Mouse (Mus musculus) embryonic fibroblast, embryonic 13.5 days (primary cell): Measurements from ENCODE around the gene Pcdh9. TPM values are rescaled to one million over a fixed set of nuclear protein-coding genes. Genes with fewer than 3 reads are reported as not detected.
A peak's percentile ranks its signal among the peaks of the same experiment; 100 is the strongest.

Experiments used
- H3K27ac ChIP-seq: 2 replicates; pipeline ENCODE4 v1.5.1; 2012; ENCODE audit warnings: low read length, control low read depth, inconsistent platforms; ENCODE audit not compliant: insufficient read depth
- H3K4me1 ChIP-seq: 2 replicates; pipeline ENCODE4 v1.6.1; 2011; ENCODE audit warnings: low read length; ENCODE audit not compliant: control insufficient read depth, insufficient read depth
- H3K4me3 ChIP-seq: 2 replicates; pipeline ENCODE4 v1.5.1; 2011; ENCODE audit warnings: mild to moderate bottlenecking, control low read depth, low read length; ENCODE audit not compliant: insufficient read depth
- CTCF ChIP-seq: IDR thresholded peaks from 2 replicates; pipeline ENCODE4 v1.5.1; 2011; ENCODE audit warnings: mild to moderate bottlenecking, control low read depth, low read length, moderate library complexity, borderline replicate concordance; ENCODE audit not compliant: insufficient read depth
- POLR2A ChIP-seq: IDR thresholded peaks from 2 replicates; pipeline ENCODE4 v1.6.1; 2011; ENCODE audit warnings: low read depth, mild to moderate bottlenecking, control low read depth, low read length, moderate library complexity
- polyA plus RNA-seq: library from polyadenylated mRNA; stranded (reverse); fragments of >200 nt; gene quantifications from 2 replicates; pipeline ENCODE4 v1.2.4, GENCODE M21; 2011; ENCODE audit warnings: low read depth; ENCODE audit not compliant: missing spikeins, insufficient read length

Gene Pcdh9
- 27.5 and 29.6 TPM in 2 replicates for polyA plus RNA-seq

GRCm38 (mm10) chr14:93890519-93891370, at the start of gene Pcdh9:
Pcdh9 (minus strand) TSS chr14:93890679.
- H3K27ac ChIP-seq, result peak within 1 kb of the TSS; percentile 23; the same call in 1 of the 2 replicates
- H3K4me1 ChIP-seq, result no peaks in the 10 kb centered on the region
- H3K4me3 ChIP-seq, result peak within 1 kb of the TSS; percentile 73
- TF ChIP-seq CTCF, result no peak
- peak; percentile 96 for TF ChIP-seq POLR2A

- Histone ChIP-seq H3K27ac (no peak overlapping the region), H3K4me1 (no peaks in the 10 kb centered on the region), H3K4me3 (no peak overlapping the region)
- TF ChIP-seq CTCF (no peak), POLR2A (no peak)
These were observed 16.4 kb upstream of the Pcdh9 start for GRCm38 (mm10) chr14:93906928-93907327.

GRCm38 (mm10) chr14:93898533-93898932, 8.1 kb upstream of the Pcdh9 start:
- TF ChIP-seq POLR2A (no peak), CTCF (no peak)
- Histone ChIP-seq H3K4me1 (no peaks in the 10 kb centered on the region), H3K27ac (no peak overlapping the region), H3K4me3 (no peak overlapping the region)

GRCm38 (mm10) chr14:93895131-93895530, 4.7 kb upstream of the Pcdh9 start:
- Histone ChIP-seq H3K27ac (no peak overlapping the region), H3K4me1 (no peaks in the 10 kb centered on the region), H3K4me3 (no peak overlapping the region)
- TF ChIP-seq POLR2A (no peak), CTCF (no peak)

- TF ChIP-seq CTCF (no peak), POLR2A (no peak)
These were observed 880 bp upstream of the Pcdh9 start for GRCm38 (mm10) chr14:93891371-93891746.

GRCm38 (mm10) chr14:93889839-93890518, 500 bp downstream of the Pcdh9 start:
- no peak for TF ChIP-seq CTCF
- no peak for TF ChIP-seq POLR2A
- H3K27ac ChIP-seq, result no peak overlapping the region
- no peaks in the 10 kb centered on the region for H3K4me1 ChIP-seq
- peak overlapping the region; percentile 73 for H3K4me3 ChIP-seq

More at GRCm38 (mm10) chr14:93891371-93891746, 880 bp upstream of the Pcdh9 start:
- Histone ChIP-seq H3K4me1 (no peaks in the 10 kb centered on the region), H3K27ac (0 out of 2 replicates have a peak overlapping the region, but pooled peaks have one; percentile 23), H3K4me3 (peak overlapping the region; percentile 73)

GRCm38 (mm10) chr14:93889231-93889630, 1.2 kb downstream of the Pcdh9 start:
- no peak overlapping the region for H3K27ac ChIP-seq
- no peaks in the 10 kb centered on the region for H3K4me1 ChIP-seq
- peak overlapping the region; percentile 73 for H3K4me3 ChIP-seq
- TF ChIP-seq CTCF, result no peak
- peak; percentile 54 for TF ChIP-seq POLR2A

GRCm38 (mm10) chr14:93888346-93888745, 2.1 kb downstream of the Pcdh9 start:
- H3K4me3 ChIP-seq, result peak overlapping the region; percentile 73
- TF ChIP-seq CTCF, result no peak
- TF ChIP-seq POLR2A, result no peak
- H3K27ac ChIP-seq, result no peak overlapping the region
- H3K4me1 ChIP-seq, result no peaks in the 10 kb centered on the region

GRCm38 (mm10) chr14:93887066-93887465, 3.4 kb downstream of the Pcdh9 start:
- H3K4me1 ChIP-seq, result no peaks in the 10 kb centered on the region
- no peak overlapping the region for H3K4me3 ChIP-seq
- H3K27ac ChIP-seq, result no peak overlapping the region
- TF ChIP-seq POLR2A (no peak), CTCF (no peak)
